Mouse (Mus musculus) kidney, adult 2 months (tissue): Measurements from ENCODE around the gene Myh6. TPM values are rescaled to one million over a fixed set of nuclear protein-coding genes. Genes with fewer than 3 reads are reported as not detected.

Experiments used
- DNase-seq: peaks from one replicate; pipeline ENCODE4 v3.0.0; 2021
- H3K27ac ChIP-seq: fragments of 200-500 bp; 2 replicates; pipeline ENCODE4 v1.5.1; 2012; ENCODE audit warnings: low read depth, low read length, control low read depth, inconsistent platforms; ENCODE audit not compliant: insufficient read depth
- H3K27me3 ChIP-seq: fragments of 200-500 bp; replicated peaks from 2 replicates; pipeline ENCODE4 v1.6.1; 2012; ENCODE audit warnings: mild to moderate bottlenecking, moderate library complexity, low read length, inconsistent platforms; ENCODE audit not compliant: control insufficient read depth, insufficient read depth
- H3K36me3 ChIP-seq: fragments of 200-500 bp; 2 replicates; pipeline ENCODE4 v1.6.1; 2012; ENCODE audit warnings: mild to moderate bottlenecking, moderate library complexity, low read length, inconsistent platforms; ENCODE audit not compliant: control insufficient read depth, insufficient read depth
- H3K4me1 ChIP-seq: fragments of 200-500 bp; 2 replicates; pipeline ENCODE4 v1.6.1; 2011; ENCODE audit warnings: low read length; ENCODE audit not compliant: control insufficient read depth, insufficient read depth
- H3K4me3 ChIP-seq: fragments of 200-500 bp; 2 replicates; pipeline ENCODE4 v1.5.1; 2011; ENCODE audit warnings: mild to moderate bottlenecking, low read depth, low read length, control low read depth; ENCODE audit not compliant: insufficient read depth
- CTCF ChIP-seq: fragments of 200-500 bp; conservative IDR thresholded peaks from 2 replicates; pipeline ENCODE4 v1.5.1; 2011; ENCODE audit warnings: low read depth, mild to moderate bottlenecking, control low read depth, low read length, moderate library complexity, mixed read lengths; ENCODE audit not compliant: insufficient read depth, insufficient read length
- POLR2A ChIP-seq: fragments of 200-500 bp; IDR thresholded peaks from one replicate; pipeline ENCODE4 v1.6.1; 2011; ENCODE audit warnings: low read depth, low read length, control low read depth
- WGBS: fragments of 180-500 bp; shearing (Covaris S2); methylation state at CpG from one replicate; pipeline ENCODE4 v1.1.7; 2018; 5-methylcytosine and 5-hydroxymethylcytosine counted together
- polyA plus RNA-seq: library from polyadenylated mRNA; depleted of rRNA; stranded (reverse); fragments of >200 nt; gene quantifications from 2 replicates; pipeline ENCODE4 v1.2.3, GENCODE M21; 2012

Myh6 gene
- polyA plus RNA-seq, 1 experiment = 0.75 TPM

DNA sequence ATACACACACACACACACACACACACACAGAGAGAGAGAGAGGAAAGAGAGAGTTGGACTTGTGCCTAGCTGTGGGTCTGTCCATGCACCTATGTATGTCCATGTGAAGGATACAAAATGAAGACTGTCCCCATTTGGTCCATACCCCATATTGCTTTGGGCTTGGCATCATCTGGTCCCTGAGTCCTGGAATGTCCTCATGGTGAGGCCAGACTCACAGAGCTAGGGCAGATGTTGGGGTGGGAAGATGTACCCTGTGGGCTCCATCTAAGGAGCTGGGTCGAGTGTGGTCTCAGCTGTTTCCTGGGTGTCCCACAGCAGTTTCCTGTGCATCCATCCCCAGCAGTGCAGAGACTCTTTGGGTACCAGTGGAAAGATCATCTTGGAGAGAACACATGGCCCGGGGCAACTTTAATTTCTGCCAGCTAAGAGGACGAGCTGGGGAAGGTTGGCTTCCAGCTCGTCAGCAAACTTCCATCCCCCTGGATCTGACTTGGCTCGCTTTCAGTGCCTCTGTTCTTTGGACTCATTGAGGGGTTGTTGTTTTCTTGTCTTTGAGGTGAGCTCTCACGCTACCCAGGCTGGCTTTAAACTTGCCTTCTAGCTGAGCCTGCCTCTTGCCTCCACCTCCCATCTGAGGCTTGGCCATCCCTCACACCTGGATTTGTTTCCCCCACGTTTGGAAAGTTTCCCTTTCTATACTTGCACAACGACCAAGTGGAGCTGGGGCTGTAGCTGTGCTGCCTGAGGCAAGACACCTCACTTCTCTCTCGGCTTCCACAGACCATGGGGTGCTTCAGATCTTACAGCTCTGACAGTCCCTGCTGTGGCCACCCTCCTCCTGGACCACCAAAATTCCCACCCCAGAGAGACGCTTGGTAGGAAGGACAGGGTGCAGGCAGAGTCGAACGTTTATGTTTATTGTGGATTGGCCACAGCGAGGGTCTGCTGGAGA is 25.4 kb downstream of the Myh6 start:
- WGBS = 59% methylated on average over 13 of the region's 13 CpGs

DNA sequence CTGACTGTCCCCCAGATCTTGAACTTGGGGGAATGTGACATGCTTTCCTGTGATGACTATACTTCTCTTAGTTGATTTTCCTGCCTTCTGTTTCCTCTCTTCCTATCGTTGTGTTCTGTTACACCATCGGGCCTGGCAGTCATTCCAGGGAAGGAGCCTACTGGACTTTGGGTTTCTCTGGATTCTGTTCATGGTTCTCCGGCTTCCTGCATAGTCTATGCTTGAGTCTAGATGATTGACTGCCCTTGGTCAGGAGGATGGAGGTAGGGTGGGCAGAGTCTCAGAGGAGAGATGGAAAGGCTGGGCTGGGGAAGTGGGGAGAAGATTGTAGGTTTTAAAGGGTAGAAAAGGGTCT is 26.6 kb downstream of the Myh6 start:
- no peak overlapping the region for H3K4me3 ChIP-seq
- 39% methylated on average over 3 of the region's 3 CpGs for WGBS
- peak; percentile 65 for DNase-seq
- H3K27me3 ChIP-seq = no peaks in the 10 kb centered on the region
- no peak for TF ChIP-seq CTCF
- no peak for TF ChIP-seq POLR2A
- no peaks in the 10 kb centered on the region for H3K36me3 ChIP-seq
- no peak overlapping the region for H3K27ac ChIP-seq
- peaks cover 13% of the 10 kb centered on the region for H3K4me1 ChIP-seq

More for the DNA sequence above, 25.4 kb downstream of the Myh6 start:
- no peak for TF ChIP-seq CTCF
- TF ChIP-seq POLR2A = no peak
- H3K4me1 ChIP-seq = peaks cover 13% of the 10 kb centered on the region
- no peak overlapping the region for H3K4me3 ChIP-seq
- no peaks in the 10 kb centered on the region for H3K27me3 ChIP-seq
- H3K36me3 ChIP-seq = no peaks in the 10 kb centered on the region
- peak; percentile 77 for DNase-seq
- no peak overlapping the region for H3K27ac ChIP-seq

DNA sequence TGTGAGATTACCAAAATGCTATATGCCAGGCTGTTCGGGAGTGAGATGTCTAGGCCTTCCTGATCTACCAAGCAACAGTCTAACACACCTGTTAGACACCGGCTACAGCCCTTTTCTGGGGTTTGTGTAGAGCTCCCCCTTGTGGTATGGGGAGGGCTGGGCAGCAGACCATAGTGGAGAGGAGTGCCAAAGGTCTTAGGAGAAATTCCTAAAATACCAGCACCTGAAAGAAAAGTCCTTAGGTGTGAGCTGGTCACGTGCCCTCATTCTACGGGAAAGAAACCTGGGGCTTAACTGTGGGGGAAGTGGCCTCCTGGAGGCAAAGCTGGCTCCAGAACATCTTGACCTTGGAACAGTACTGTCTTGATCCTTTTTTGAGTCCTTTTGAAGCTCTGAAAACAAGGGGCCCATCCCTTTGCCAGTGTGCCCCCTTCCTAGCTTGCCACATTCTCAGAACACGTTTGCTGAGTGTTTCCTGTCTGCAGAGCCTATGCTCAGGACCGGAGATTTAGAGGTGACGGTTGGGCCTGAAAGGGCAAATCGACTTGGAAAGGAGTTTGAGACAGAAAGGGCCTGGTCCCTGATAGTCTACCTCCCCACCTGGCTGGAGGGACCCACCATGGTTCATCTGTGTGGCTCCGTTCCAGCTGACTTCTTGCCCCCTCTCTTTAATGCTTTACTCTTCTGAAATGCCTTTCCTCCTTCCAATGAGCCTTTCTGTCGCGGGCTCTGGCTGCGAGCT is 27.1 kb downstream of the Myh6 start:
- peak overlapping the region; percentile 37; the same call in 1 of the 2 replicates for H3K27ac ChIP-seq
- 34% methylated on average over 12 of the region's 12 CpGs for WGBS
- H3K27me3 ChIP-seq = no peaks in the 10 kb centered on the region
- H3K4me1 ChIP-seq = peaks cover 13% of the 10 kb centered on the region
- TF ChIP-seq CTCF (peak; percentile 93), POLR2A (no peak)
- no peak overlapping the region for H3K4me3 ChIP-seq
- H3K36me3 ChIP-seq = no peaks in the 10 kb centered on the region
- peak; percentile 89 for DNase-seq

DNA sequence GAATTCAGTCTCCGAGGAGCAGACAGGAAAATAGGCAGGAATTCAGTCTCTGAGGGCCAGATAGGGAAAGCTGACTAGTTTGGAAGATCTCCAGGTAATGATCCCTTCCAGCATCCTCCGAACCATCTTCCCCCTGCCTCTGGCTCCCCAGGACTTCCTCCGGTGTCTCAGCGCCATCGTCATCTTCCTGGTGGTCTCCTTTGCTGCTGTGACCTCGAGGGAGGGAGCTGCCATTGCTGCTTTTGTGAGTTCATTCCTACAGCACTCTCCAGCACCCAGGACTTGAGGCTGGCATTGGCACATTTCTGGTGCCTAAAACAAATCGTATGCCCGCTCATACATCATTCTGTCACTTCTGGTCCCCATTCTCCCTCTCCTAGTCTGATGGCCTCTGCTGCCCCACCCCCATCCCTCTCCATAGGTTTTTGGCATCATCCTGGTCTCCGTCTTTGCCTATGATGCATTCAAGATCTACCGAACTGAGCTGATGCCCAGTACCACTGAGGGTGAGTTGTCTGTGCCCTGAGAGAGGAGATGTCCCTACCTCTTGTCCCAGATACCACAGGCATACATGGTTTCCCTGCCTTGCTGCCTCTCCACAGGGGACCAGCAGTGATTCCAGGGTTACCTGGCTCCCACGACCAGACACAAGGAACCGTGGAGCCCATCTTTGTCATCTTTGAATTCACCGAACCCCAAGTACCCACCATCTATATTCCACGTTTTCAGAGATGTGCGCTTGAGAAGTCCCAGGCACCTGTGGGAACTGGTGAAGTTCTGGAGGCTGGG is 28.1 kb downstream of the Myh6 start:
- H3K27me3 ChIP-seq = no peaks in the 10 kb centered on the region
- peaks cover 13% of the 10 kb centered on the region for H3K4me1 ChIP-seq
- no peak overlapping the region for H3K27ac ChIP-seq
- 79% methylated on average over 15 of the region's 15 CpGs for WGBS
- H3K4me3 ChIP-seq = no peak overlapping the region
- TF ChIP-seq CTCF (no peak), POLR2A (no peak)
- H3K36me3 ChIP-seq = no peaks in the 10 kb centered on the region
- DNase-seq = no peak

DNA sequence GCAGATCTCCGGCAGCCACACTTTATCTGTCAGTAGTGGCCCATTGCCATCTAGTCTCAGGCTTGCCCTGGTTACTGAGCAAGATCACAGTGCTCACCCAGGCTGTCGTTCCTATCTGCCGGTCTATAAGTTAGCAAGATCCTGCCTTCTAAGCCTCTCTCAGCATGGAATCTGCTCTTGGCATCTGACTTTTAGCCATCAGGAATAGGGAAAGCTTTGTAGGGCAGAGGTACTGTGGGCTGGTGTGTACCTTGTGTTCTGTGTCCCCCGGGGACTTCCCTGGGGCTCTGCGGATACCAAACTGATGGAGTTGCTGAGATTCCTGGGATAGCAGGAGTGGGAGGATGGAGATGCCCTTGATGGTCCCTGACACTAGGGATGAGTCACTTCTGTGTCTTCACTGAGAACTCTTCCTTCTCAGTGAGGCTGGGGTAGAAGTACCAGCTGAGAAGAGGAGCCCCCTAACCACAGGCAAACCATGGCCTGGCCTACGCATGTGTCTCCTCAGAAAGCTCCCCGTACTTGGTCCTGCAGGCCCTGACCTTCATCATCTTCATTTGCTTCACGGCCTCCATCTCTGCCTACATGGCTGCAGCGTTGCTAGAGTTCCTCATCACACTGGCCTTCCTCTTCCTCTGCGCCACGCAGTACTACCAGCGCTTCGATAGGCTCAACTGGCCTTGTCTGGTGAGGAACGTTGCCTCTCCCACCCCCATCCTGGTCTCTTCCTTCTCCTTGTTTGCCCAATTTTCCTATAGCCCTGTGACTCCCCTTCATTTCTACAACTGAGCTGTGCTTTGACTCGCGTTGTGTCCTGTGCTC is 29.2 kb downstream of the Myh6 start:
- 87% methylated on average over 16 of the region's 16 CpGs for WGBS
- Histone ChIP-seq H3K27me3 (no peaks in the 10 kb centered on the region), H3K4me3 (no peak overlapping the region), H3K4me1 (peaks cover 13% of the 10 kb centered on the region), H3K36me3 (no peaks in the 10 kb centered on the region), H3K27ac (no peak overlapping the region)
- DNase-seq = no peak
- TF ChIP-seq POLR2A (no peak), CTCF (no peak)

DNA sequence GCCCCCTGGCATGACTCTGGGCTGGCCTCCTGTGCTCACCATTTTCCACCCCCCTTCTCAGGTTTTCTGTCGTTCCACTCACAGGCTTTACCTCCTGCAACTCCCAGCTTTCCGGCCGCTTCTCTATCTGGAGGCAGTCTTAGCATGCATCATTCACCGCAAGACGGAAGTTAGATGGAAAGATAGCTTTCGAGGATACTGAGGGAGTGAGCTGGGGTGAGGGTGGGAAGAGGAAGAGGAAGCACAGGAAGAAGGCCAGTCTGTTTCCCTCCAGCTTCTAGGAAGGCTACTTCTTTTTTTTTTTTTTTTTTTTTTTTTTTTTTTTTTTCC is 29.9 kb downstream of the Myh6 start:
- H3K4me1 ChIP-seq = peaks cover 13% of the 10 kb centered on the region
- H3K4me3 ChIP-seq = no peak overlapping the region
- H3K36me3 ChIP-seq = no peaks in the 10 kb centered on the region
- no peak for DNase-seq
- H3K27me3 ChIP-seq = no peaks in the 10 kb centered on the region
- WGBS = 49% methylated on average over 6 of the region's 6 CpGs
- TF ChIP-seq CTCF = no peak
- no peak for TF ChIP-seq POLR2A
- H3K27ac ChIP-seq = no peak overlapping the region
